Mouse (Mus musculus) left cerebral cortex, adult 11 months (tissue): ENCODE results near the gene Pld6.
"Not testable (repeated sequence)": the region's sequence is repeated elsewhere in the genome, so short reads cannot be mapped to it uniquely, and the experiment has no call there.

ENCODE experiments used
- DNase-seq: peaks from one replicate; pipeline ENCODE4 v3.0.0; 2022; ENCODE audit warnings: low spot score

Pld6 gene

DNA sequence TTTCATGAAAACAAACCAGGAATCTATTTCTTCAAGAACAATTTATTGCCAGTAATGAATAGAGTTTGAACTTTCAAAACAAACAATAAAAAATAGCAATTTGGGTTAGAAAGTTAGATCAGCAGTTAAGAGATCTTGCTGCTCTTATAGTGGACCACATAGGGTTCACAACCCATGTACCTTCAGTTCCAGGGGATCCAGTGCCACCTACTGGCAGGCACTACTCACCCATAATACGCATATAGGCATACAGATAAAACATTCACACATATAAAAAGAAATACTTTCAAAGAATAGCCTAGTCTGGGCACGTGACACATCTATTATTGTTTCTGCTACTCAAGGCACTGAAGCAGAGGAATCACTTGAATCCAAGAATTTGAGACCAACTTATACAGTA lies 40.8 kb downstream of the Pld6 start:
- no peak for DNase-seq

DNA sequence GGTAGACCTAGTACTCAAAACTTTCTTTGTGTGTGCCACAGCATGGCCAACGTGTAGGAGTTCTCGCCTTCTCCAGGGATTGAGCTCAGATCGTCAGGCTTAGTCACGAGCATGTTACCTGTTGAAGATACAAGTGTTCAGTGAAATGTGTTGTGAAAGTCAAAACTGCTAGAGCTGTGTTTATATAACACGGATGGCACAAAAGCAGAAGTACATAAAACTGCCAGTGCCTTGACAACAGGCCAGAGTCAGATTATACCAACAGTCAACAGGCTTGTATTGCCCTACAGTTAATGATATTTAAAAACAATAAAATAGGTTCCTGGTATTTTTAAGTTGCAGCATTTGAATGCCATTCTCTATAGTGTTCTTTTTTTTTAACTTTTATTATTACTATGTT lies 41.6 kb downstream of the Pld6 start:
- no peak for DNase-seq

DNA sequence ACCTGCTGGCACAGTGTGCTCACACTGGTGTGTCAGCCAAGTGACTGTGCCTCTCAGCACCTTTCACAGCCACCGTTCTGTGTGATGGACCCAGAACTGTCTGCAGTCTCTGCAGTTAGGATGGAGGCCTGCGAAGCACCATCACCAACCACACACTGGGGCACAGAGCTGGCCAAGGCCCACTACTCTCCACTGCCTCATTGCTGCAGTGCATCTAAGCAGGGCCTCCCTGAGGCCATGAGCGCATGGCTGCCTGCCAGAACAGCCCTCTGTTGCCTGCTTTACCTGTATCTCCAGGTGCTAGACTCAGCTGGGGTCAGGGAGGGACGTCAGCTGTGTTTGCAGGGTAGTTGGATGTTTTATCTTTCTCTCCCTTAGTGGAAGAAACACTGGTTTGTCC lies 43.1 kb downstream of the Pld6 start:
- no peak for DNase-seq

DNA sequence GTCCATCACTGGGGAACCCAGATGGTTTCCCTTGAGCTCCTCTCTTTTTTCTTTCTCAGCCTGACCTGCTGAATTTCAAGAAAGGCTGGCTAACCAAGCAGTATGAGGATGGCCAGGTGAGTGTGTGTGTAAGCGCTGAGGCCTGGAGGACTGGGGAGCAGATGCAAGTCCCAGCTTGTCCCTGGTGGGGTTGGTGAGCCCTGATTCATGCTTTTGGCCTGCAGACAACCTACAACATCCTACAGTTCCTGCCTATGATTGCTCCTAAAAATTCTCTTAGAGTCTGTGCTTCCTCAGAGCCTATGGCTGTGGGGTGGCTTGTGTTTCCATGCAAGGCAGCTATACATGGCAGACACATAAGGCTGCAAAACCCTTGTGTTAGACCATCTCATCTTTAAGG lies 43.7 kb downstream of the Pld6 start:
- DNase-seq: no peak

DNA sequence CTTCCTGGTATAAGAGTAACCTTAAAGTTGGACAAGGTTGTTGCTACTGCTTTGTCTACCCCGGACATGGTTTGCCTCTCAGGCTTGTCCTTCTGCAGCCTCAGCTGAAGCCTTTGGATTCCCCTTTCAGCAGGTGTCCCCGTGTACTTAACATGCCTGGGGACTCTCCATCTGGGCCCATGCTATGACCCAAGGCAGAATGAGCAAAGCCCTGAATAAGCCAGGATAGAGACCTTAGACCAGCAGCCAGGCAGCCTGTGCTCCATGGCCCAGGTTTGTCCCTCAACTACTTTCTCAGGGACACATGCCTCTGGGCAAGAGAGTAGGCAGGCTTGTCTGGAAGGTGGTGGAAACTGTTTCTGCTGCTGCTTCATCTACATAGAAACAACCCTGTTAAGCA lies 44.1 kb downstream of the Pld6 start:
- no peak for DNase-seq

DNA sequence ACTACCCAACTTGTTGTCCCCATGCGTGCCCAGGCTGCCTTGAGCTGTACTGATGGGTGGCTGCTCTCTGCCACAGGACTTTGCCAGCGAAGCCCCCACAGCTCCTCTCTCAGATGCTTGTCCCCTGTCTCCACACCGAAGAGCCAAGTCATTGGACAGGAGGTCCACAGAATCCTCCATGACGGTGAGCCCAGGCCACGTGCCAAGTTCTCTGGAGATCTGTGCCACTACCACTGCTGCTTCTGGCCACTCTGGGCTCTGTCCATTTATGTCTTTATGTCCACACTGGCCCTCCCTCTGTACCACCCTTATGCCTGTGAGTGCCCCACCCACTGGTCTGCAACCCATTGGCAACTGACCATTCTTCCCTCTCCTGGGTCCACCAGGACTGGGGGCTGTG lies 45.5 kb downstream of the Pld6 start:
- DNase-seq: no peak

DNA sequence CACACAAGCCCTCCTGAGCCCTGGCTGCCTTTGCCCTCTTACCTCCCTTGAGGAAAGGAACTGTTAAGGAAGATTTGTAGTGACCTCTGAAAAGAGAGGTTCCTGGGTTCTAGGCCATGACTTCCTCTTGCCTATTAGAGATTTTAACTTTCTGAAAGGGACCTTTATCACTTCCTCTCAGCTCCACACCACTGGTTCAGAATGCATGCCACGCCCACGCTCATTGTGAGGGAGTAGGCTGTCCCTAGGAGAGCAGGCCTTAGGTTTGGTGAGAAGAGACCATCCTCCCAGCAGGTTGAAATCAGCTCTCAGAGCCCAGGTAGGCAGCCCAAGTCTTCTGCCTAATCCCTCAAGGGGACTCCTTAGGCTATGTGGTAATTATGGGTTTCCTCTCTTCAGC lies 47.4 kb downstream of the Pld6 start:
- DNase-seq: no peak

DNA sequence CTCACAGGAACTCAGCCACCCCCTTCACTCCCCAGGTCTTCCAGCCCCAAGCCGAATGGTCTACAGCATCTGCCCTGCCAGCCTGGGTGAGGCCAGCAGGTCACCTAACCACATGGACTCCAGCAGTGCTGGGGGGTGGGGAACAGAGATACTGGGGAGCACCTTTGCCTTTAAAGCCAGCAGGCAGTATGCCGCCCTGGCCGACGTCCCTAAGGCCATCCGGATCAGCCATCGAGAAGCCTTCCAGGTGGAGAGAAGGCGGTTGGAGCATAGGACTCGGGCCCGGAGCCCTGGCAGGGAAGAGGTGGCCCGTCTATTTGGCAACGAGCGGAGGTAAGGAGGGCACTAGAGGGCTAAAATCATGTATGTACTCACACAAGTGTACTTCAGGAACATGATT lies 50.2 kb downstream of the Pld6 start:
- DNase-seq: no peak

DNA sequence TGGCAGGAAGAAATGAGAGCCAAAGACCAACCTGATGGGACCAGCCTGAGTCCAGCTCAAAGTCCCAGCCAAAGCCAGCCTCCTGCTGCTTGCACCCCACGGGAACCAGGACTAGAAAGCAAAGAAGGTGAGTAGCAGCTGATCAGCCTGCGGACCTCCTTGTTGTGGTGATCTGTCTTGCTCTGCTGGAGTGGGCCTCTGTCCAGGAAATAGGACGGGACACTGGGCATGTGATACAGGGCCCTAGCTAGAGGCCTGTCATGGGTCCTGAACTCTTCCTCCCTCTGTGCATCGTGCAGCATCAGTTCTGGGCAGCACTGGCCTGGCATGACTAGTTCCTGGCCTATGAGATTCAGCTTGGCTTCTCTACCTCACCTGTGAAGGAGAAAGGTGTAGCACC lies 51.5 kb downstream of the Pld6 start:
- DNase-seq: not testable (repeated sequence)

DNA sequence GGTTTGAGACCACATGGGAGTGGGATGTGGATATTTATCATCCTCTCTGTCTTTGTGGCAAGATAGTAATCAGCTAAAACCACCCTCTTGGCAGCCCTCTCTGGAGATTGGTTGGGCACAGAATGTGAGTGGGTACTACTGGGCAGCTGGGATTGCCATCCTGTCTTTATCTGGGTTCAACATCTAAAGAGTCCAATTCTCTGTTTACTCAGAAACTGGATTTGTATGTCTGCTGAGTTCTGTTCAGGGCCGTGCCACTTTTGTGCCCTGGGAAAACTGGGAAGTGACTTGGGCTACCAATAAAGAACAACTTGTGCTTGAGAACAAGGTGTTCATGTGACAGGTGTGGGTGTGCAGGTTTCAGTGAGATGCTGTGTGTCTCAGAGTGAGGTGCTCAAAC lies 53.1 kb downstream of the Pld6 start:
- DNase-seq: no peak
